Mouse (Mus musculus) MEL (cell line): ENCODE measurements around the gene Gm12394.

ENCODE experiments used
- BHLHE40 ChIP-seq: IDR thresholded peaks from 2 replicates; pipeline ENCODE4 v1.6.1; 2012; ENCODE audit warnings: low read depth, mild to moderate bottlenecking, inconsistent platforms, low read length, improper control_type of control experiment, borderline replicate concordance
- CTCF ChIP-seq, 3 experiments: IDR thresholded peaks in 2 of 3; conservative IDR thresholded peaks in 1 of 3; 2 replicates each; pipeline ENCODE4 v1.5.1; 2011 to 2012; ENCODE audit warnings: low read length in 3 of 3, low read depth in 2 of 3, mild to moderate bottlenecking in 2 of 3, improper control_type of control experiment in 1 of 3, inconsistent platforms in 1 of 3, mixed read lengths in 1 of 3, moderate library complexity in 1 of 3; ENCODE audit not compliant: control insufficient read depth in 1 of 3, insufficient read depth in 1 of 3, poor library complexity in 1 of 3, severe bottlenecking in 1 of 3
- EP300 ChIP-seq, 2 experiments: IDR thresholded peaks; 2 replicates each; pipeline ENCODE4 v1.6.1; 2011; ENCODE audit warnings: improper control_type of control experiment in 2 of 2, low read length in 2 of 2, low read depth in 1 of 2, mild to moderate bottlenecking in 1 of 2
- GATA1 ChIP-seq: IDR thresholded peaks from 2 replicates; pipeline ENCODE4 v1.6.1; 2011; ENCODE audit warnings: low read depth, low read length, improper control_type of control experiment
- KAT2A ChIP-seq: conservative IDR thresholded peaks from 2 replicates; pipeline ENCODE4 v1.6.1; 2012; ENCODE audit warnings: low read depth, low read length, improper control_type of control experiment, inconsistent platforms
- MAFK ChIP-seq: IDR thresholded peaks from 2 replicates; pipeline ENCODE4 v1.6.1; 2011; ENCODE audit warnings: low read depth, mild to moderate bottlenecking, low read length, improper control_type of control experiment, borderline replicate concordance
- MYB ChIP-seq: IDR thresholded peaks from 2 replicates; pipeline ENCODE4 v1.6.1; 2011; ENCODE audit warnings: mild to moderate bottlenecking, low read depth, low read length, improper control_type of control experiment
- POLR2A ChIP-seq, 2 experiments: IDR thresholded peaks; 2 replicates each; pipeline ENCODE4 v1.6.1; 2011 to 2012; ENCODE audit warnings: low read length in 2 of 2, mild to moderate bottlenecking in 2 of 2, control low read depth in 1 of 2, improper control_type of control experiment in 1 of 2, low read depth in 1 of 2, moderate library complexity in 1 of 2; ENCODE audit not compliant: control insufficient read depth in 1 of 2, insufficient read depth in 1 of 2, poor library complexity in 1 of 2
- POLR2AphosphoS2 ChIP-seq: IDR thresholded peaks from 2 replicates; pipeline ENCODE4 v1.6.1; 2011; ENCODE audit warnings: low read length, improper control_type of control experiment
- USF1 ChIP-seq: IDR thresholded peaks from 2 replicates; pipeline ENCODE4 v1.6.1; 2014; ENCODE audit warnings: low read depth, mild to moderate bottlenecking, inconsistent platforms, low read length, improper control_type of control experiment, moderate library complexity
- ZC3H11A ChIP-seq: IDR thresholded peaks from 2 replicates; pipeline ENCODE4 v1.6.1; 2012; ENCODE audit warnings: low read depth, mild to moderate bottlenecking, inconsistent platforms, low read length, improper control_type of control experiment
- ZKSCAN1 ChIP-seq: IDR thresholded peaks from 2 replicates; pipeline ENCODE4 v1.6.1; 2012; ENCODE audit warnings: low read depth, mild to moderate bottlenecking, inconsistent platforms, low read length, improper control_type of control experiment, moderate library complexity

DNA sequence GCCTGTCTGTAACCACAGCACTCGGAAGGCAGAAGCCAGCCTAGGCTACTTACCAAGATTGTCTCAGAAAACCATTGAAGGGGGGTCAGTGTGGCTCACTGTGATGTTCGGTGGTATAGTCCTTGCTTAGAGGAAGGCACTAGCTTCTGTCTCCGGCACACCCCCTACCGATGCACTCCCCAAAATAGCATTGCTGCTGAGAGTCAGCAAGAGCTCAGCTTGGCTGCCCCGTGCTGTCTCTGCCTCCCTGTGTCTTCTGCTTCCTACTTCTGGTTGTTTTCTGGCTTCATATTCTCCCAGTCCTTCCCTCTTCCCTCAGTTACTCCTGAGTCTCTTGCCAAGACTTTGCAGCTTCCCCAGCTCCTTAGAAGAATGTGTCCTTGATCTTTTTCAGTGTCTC is 44.3 kb upstream of the Gm12394 start:
- TF ChIP-seq CTCF (IDR thresholded peaks at IDR 0.05 in 2 of 3, conservative IDR thresholded peaks at IDR 0.05 in 1 of 3; ENCODE audit: control insufficient read depth in 1 of 3, insufficient read depth in 1 of 3, low read depth in 2 of 3, low read length in 3 of 3, poor library complexity in 1 of 3, severe bottlenecking in 1 of 3) (no peak), EP300 (IDR thresholded peaks at IDR 0.05; ENCODE audit: low read depth in 1 of 2, low read length in 2 of 2) (no peak), POLR2A (IDR thresholded peaks at IDR 0.05; ENCODE audit: control insufficient read depth in 1 of 2, insufficient read depth in 1 of 2, low read depth in 1 of 2, low read length in 2 of 2, poor library complexity in 1 of 2) (no peak), BHLHE40 (no peak), USF1 (no peak), GATA1 (no peak), POLR2AphosphoS2 (no peak), ZKSCAN1 (no peak), MYB (no peak), KAT2A (no peak), MAFK (no peak), ZC3H11A (no peak)
